Mouse (Mus musculus) ovary, adult 18-20 months (tissue): ENCODE measurements around the gene Ccdc6.
"Not testable (repeated sequence)": the region's sequence is repeated elsewhere in the genome, so short reads cannot be mapped to it uniquely, and the experiment has no call there.

Experiments
- DNase-seq: peaks from one replicate; pipeline ENCODE4 v3.0.0; 2022; ENCODE audit warnings: low spot score, mixed read lengths

The Ccdc6 gene

DNA sequence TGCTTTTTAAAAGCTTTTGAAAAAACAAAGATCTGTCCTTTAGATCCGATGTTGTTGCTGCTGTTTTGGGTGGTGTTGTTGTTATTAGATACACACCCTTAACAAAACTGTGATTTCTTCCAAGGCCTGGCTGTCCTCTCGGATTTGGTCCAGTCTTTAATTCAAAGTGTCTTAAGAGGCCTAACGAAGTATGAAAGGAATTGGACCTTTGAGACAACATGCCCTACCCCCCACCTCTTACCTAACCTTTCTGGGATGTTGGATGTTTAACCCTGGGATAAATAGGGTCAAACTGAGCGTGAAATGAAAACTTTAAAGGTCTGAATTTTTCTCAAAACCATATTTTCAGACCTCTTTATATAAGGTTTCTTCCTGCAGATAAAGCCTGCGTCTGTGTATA, 124.0 kb downstream of the Ccdc6 start:
- DNase-seq = no peak

- DNase-seq = not testable (repeated sequence)
These were observed 125.3 kb downstream of the Ccdc6 start for GRCm38 (mm10) chr10:70222231-70222630.

- DNase-seq = peak; percentile 48
These were observed 127.7 kb downstream of the Ccdc6 start for GRCm38 (mm10) chr10:70224571-70224970.

GRCm38 (mm10) chr10:70225760-70226159, 128.8 kb downstream of the Ccdc6 start:
- DNase-seq = peak; percentile 36

DNA sequence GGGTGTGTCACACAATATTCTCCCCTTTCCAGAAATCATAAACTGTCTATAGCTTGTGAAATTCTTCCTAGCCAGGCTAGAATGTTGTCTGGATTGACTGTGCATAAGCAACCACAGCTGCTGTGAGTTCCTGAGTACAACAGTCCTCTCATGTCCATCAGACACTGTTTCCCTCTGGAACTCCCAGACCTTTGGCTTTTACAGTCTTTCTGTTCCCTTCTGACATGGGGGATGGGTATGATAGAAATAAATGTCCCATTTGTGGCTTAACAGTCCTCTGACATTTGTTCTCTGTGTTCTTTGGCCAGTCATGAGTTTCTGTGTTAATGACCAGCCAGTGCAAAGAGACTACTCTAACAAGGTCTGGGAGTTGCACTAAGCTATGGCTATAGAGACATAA, 129.7 kb downstream of the Ccdc6 start:
- DNase-seq = no peak

DNA sequence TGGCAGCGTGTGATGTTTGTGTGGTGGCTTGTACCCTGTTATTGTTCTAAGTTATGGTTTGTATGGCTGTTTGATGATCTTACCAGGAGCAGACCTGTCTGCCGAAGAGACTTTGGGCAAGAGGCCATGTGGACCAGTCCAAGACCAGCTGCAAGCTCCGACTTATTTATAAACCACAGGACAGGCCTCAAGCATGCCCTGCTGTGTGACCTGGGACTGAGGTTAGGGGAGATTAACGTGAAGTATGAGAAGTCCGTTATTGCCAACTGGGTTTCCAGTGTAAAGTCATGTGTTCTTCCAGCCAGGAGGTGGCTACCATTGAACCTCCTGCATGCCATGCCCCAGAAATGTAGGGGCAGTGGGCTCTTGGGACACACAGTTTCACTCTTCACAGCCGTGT, 133.4 kb downstream of the Ccdc6 start:
- no peak for DNase-seq

GRCm38 (mm10) chr10:70237936-70238335, 141.0 kb downstream of the Ccdc6 start:
- DNase-seq = no peak
